Mouse (Mus musculus): ENCODE measurements around the gene Cd79a.
"Not testable (repeated sequence)": the region's sequence is repeated elsewhere in the genome, so short reads cannot be mapped to it uniquely, and the experiment has no call there.

The Cd79a gene

DNA sequence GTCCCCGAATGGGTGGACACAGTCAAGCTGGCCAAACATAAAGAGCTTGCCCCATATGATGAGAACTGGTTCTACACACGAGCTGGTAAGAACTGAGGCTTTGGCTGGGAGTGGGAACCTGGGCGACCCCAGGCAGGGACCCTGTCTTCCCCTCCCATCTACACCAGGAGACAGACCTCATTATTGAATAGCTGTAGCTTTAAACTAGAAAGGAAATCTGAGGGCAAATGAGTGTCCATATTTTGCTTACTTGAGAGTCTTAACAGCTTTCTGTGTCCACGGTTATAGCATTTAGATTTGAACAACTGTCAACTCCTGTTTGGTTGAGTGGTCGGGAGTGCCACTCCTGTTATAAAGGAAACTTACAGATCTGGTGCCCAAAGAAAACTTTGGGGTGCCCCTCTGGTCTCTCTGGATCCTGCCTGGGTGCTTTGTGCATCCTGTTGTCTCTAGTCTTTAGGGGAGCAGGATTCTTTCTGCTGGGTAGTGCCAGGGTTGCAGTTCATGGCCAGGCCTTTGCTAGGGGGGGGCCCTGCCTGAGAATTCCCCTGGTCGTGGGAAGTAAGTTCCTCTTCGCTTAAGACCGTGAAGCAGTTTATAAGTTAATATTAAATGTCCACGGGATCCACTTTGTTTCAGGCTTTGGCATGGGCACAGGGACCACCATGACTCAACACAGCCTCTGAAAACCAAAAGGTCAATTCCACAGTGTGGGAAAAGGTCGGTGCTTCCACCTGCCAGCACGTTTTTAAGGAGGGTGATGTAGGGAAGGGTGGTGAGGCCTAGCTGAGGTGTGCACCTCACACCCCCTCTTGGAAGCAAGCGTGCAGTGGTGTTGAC is 11.5 kb upstream of the Cd79a start:
- no peak for DNase-seq (ENCODE audit: low spot score in 2 of 2)

DNA sequence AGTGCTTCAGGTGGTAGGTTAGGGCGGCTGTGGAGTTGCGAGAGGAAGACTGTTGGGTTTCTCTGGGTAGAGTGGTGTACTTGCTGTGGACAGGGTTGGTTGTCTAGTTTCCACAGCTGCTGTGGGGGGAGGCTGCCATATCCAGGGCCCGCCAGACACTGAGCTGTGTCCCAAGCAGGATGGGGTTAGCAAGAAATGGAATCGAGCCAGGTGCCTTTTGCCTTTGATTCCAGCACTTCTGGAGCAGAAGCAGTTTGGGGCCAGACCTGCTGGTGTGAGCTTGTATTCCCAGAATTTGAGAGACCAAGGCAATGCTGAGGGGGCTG is 10.9 kb upstream of the Cd79a start:
- DNase-seq (ENCODE audit: low spot score in 2 of 2), result no peak

DNA sequence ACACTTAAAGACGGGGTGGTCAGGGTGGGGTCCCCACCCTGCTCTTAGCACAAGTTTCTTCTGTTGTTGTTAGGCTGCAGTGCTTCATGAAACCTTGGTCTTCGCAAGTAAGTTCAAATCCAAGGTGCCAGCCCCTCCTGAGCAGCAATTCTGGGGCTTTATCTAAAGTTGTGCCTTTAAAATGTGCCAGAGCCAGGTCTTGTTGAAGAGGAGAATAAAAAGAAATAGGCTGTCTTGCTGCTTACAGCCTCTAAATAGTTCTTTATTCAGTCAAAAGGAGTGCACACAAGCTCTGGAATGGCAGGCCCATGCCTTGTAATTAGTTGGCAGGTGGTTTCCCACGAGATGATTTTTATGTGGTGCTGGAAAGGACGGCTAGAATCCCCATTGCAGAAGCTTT is 10.1 kb upstream of the Cd79a start:
- no peak for DNase-seq (ENCODE audit: low spot score in 2 of 2)

DNA sequence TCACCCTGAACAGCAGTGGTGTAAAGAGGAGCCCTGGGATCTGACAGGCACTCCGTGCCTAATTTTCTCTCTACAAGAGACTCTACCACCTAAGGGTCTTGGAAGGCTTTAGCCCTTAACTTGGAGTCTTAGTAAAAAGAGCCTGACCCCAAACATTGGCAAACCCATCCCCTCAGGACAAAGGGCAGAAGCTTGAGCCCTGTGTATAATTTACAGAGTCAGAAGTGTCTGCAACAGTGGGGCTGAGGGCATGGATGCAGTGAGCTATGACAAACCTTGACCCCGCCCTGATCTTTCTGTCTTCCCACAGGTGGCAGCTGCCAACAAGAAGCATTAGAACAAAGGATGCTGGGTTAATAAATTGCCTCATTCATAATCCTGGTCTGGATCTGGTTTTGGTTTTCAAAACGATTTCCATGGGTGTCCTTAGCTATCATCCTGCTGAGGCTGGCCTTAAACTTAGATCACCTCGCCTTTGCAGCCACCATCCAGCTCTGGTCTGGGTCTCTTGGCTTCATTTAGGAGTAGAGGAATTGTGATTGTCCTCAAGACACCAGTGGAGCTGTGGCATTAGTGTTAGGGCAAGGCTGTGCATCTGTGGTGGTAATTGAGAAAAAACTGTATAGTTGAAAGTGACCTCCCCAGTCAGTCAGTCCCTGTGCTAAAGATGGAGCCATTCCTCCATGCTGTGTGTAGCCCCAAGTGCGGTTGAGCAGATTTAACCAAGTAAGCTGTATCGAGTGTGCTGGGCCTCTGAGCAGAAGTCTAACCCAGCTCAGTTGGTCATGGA is 7.6 kb upstream of the Cd79a start:
- no peak for DNase-seq (ENCODE audit: low spot score in 2 of 2)

DNA sequence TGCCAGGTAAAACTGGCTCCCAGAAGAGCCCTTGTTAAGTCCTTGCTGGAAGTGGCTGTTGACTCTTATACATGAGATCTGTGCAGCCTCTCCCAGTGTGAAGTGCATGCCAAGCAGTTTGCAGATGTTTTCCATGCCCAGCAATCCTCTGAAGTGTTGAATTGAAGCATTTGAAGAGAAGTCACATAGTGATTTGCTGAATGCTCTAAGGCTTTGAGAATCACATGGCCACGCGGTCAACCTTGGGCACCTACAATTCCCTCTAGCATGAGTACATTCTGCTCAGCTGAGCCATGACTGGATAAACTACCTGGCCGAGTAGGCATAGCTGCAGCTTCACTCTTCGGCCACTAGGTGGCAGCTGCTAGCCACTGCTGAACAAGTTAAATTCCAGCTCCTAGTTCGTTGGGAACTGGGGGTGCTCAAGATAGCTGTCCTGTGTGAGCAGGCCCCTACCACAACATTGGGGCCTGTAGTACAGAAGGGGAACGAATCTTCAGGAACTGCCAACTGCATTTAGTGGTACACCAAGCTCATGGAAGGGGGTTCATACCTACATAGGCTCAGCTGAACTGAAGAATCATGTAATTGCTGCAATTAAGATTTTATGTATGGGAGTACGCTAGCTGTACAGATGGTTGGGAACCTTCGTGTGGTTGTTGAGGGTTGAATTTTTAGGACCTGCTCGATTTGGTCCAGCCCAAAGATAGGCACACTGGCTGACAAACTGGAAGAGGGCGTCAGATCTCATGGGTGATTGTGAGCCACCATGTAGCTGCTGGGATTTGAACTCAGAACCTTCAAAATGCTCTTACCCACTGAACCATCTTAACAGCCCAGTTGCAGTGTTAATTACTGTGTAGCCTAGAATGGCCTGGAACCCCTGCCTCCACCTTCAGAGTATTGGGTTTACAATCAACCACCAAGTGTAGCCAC is 6.6 kb upstream of the Cd79a start:
- peak; percentile 51 to 66 for DNase-seq (ENCODE audit: low spot score in 2 of 2)

DNA sequence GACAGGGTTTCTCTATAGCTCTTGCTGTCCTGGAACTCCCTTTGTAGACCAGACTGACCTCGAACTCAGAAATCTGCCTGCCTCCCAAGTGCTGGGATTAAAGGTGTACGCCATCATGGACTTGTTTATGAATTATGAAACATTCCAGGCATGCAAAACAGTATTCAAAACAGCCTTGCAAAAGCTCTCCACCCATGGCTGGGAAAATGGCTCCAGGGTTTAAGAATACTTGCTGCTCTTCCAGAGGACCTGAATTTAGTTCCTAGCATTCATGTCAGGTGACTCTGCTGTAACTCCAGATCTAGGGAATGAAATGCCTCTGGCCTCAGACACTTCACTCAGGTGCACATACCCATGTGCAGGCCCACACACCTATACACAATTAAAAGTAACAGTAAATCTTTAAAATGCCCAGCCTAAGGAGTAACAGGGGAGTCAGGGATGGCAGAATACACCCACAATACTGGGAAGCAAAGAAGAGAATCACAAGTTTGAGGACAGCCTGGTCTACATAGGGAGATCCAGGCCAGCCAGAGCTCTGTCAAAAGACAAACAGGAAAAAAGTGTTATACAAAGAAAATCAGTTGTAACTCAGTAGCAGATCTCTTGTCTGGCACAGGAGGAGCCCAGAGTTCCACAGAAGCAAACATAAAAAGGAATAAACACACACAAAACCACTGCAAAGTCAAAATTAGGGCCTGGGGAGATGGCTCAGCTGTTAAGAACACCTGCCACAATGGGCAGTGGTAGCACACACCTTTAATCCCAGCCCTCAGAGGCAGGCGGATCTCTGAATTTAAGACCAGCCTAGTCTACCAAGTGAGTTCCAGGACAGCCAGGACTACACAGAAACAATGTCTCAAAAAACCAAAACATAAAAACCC is 5.7 kb upstream of the Cd79a start:
- DNase-seq (ENCODE audit: low spot score in 2 of 2), result no peak

DNA sequence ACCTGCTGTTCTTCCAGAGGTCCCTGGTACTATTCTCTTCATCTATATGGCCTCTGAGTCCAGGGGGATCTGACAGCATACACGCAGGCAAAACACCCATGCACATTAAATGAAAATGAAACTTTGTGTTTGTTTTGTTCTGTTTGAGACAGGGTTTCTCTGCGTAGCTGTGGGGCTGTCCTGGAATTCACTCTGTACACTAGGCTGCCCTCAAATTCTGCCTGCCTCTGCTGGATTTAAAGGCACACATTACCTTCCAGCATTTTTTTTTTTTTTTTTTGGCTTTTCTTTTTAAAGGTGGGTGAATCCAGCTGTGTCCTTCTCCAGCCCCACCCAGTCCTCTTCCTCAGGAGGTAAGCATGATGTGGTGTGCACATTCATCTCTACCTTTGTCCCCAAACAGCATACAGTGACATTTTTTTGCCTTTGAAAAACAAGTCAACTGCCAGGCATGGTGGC is 5.0 kb upstream of the Cd79a start:
- no peak for DNase-seq (ENCODE audit: low spot score in 2 of 2)

DNA sequence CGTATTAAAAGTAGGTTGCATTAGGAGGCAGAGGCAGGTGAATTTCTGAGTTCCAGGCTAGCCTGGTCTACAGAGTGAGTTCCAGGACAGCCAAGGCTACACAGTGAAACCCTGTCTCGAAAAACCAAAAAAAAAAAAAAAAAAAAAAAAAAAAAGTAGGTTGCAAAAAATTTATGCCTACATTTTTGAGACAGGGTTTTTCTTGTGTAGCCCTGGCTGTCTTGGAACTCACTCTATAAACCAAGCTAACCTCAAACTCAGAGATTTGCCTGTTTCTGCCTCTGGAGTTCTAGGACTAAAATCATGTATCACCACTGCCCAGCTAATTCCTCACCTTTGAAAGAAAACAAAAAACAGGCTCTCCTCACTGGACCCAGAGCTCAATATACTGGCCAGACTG is 1.4 kb upstream of the Cd79a start:
- not testable (repeated sequence) for DNase-seq (ENCODE audit: low spot score in 2 of 2)

DNA sequence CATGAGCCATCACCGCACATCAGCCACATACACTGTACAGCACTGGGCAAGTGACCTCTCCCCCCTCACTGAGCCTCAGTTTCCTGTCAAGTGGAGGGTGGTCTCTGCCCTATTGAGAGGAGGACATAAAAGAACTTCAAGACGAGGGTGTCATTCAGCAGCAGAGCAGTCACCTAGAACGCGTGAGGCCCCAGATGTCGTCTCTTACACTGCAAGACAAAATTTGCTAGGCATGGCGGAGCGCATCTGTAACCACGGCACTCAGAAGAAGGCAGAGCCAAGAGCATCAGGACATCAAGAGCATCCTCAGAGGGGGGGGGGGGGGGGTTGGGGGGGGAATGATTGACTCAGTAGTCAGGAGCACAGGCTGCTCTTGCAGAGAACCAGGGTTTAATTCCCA is 912 bp upstream of the Cd79a start:
- no peak for DNase-seq (ENCODE audit: low spot score in 2 of 2)

DNA sequence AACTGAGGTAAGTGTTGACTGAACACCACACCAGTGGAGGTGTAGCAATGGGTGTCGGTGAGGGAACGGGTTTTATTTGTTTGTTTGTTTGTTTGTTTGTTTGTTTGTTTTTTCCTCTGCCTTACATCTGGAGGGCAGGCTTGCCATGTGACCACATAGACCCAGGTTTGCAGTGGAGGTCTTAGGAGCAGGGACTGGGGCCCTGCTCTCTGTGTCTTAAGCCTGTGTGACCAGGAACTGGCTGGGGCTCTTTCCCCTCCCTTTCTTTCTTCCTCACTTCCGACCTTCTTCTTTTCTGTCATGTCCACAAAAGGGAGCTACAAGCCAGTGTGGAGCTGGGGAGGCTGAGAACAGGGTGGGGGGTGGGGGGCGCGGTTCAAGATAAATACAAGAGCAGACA is 778 bp downstream of the Cd79a start:
- no peak for DNase-seq (ENCODE audit: low spot score in 2 of 2)

DNA sequence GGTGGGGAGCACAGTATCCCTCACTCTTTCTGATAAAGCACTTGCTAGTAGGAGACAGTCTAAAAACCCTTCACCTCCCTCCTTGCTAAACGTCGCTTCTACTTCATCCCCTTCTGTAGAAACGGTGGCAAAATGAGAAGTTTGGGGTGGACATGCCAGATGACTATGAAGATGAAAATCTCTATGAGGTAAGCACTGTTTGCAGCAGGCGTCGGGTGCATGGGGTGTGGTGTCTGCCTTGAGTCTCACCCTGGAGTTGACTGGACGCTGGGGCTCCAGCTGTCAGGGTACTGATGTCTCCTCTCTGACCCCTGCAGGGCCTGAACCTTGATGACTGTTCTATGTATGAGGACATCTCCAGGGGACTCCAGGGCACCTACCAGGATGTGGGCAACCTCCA is 3.9 kb downstream of the Cd79a start:
- DNase-seq (ENCODE audit: low spot score in 2 of 2), result no peak

DNA sequence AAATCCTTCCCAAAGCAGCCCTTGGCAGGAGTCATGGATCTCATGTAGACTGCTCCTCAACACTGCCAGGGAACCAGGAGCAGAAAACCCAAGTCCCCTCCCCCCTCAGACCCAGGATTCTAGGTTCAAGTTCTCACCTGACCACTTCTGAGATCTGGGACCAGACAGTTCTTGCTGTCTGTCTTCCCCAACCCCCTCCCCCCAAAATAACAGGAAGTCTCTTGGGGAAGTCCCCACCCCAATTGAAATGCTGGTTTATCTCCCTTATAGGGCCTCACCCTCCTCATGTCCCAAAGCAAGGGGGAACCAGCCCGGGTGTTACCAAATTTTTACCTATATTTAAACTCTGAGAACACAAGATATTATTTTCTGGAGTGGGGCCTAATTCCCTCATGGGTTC is 4.7 kb downstream of the Cd79a start:
- DNase-seq (ENCODE audit: low spot score in 2 of 2), result no peak

DNA sequence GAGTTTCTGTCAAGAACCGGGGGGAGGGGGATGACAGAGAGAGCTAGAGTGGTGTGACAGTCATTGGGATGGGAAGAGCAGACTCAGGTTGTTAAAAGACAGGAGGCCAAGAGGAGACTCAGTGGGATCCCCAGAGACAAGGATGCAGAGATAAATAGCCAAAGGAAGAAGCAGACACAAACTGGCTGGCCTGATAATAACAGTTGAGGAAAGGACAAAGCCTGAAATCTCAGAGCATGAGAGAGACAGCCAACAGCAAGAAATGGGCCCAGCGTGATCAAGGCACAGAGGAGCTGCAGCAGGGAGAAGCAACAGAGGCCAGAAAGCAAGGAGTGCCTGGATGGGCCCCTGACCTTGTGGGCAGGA is 5.1 kb downstream of the Cd79a start:
- no peak for DNase-seq (ENCODE audit: low spot score in 2 of 2)

DNA sequence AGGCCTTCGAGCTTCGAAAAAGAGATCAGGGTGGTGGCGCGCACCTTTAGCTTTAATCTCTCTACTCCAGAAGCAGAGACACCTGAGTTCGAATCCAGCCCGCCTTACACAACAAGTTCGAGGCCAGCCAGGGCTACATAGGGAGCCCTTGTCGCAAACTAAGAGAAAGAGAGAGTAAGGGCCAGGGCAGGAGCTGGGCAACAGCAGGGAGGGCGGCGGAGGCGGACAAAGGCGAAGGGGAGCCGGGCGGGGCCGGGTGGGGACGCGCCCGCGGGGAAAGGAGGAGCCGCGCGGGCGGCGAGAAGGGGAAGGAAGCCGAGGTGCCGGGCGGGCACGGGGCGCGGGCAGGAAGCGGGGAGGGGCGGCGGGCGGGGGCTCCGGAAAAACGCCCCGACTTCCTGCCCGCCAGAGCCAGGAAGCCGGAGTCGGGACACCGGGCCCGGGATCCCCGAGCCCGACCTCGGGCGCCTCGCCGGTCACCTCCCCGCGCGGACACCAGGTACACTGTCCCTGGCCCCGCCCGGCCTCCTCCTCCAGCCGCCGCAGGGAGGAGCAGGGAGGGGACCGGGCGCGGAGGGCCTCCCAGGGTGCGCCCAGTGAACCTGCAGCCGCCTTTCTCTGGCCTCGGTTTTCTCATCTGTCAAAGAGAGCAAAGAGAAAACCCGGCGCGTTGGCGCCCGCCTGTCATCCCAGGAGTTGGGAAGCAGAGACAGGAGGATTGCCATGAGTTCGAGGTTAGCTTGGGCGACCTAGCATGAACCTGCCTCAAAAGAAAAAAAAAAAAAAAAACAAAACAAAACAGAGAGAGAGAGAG is 5.7 kb downstream of the Cd79a start, which contains the start of gene Arhgef1:
Arhgef1 (plus strand) TSS at position 283 of the 814 bp plus-strand sequence.
- DNase-seq (ENCODE audit: low spot score in 2 of 2), result peak; percentile 66 to 72

DNA sequence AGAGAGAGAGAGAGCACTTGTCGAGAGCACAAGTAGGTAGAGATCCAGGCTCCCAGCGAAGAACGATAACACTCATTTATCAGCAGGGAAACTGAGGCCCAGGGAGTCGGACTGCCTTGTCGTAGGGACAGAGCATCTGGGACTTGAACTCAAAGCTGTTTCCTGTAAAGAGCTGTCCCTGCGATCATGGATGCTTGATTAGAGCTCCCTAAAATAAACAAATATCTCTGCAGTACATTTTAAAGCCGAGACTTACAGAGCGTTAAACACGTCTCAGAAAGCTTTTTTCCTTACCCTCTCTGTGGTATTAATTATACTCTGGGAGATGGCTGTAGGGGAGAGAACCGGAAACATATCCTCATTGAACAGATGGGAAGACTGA is 6.3 kb downstream of the Cd79a start:
- no peak for DNase-seq (ENCODE audit: low spot score in 2 of 2)

DNA sequence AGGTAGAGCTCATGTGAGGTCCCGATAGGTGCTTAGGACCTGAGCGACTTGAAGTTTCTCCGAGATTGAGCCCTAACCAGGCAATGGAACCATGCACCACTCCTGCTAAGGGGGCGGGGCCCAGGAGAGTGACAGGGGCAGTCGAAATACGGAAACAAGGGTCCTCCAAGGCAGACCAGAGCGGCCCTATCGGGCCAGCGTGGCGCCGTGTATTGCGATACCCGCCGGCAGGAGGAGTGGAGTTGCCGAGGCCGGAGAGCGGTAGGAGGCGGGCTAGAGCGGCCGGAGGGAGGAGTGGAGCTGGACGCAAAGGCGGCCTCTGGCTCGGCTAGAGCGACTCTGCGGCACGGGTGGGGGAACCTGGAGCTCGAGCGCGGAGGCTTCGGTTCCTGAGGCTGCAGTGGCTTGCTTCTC is 6.9 kb downstream of the Cd79a start:
- DNase-seq (ENCODE audit: low spot score in 2 of 2), result peak; percentile 95 to 96

DNA sequence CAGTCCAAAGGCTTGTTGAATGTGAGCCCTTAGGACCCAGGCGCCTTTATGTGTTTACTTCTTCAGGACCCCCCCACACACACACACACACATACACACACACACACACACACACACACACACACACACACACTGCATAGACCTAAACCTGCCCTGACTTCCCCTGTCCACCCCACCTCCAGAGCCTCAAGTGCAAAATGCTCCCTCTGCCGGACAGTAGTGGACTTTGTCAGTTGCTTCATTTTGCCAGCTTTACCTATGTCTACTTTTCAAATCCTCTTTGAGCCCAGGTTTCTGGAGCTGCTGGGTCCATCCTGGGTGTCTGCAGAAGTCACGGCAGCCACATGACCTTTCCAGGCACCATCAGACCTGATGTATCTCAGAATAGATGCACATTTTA is 7.8 kb downstream of the Cd79a start:
- peak; percentile 56 to 75 for DNase-seq (ENCODE audit: low spot score in 2 of 2)

DNA sequence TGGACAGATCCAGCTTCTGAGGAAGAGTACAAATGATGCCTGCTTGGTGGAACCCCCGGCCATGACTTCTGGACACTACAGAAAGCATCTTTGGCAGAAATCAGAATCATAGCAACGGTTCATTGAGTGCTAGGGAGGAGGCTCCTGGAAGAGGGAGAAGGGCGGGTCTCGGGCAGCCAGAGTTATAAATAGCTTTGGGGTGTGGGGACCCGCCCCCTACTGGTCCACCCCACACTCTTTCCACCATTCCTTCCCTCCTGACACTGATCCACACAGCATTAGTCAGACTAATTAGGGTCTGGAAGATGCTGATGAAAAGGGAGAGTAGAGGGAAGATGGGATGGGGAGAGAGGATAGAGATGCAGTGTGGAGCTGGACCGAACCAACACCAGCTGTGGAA is 9.4 kb downstream of the Cd79a start:
- no peak for DNase-seq (ENCODE audit: low spot score in 2 of 2)

DNA sequence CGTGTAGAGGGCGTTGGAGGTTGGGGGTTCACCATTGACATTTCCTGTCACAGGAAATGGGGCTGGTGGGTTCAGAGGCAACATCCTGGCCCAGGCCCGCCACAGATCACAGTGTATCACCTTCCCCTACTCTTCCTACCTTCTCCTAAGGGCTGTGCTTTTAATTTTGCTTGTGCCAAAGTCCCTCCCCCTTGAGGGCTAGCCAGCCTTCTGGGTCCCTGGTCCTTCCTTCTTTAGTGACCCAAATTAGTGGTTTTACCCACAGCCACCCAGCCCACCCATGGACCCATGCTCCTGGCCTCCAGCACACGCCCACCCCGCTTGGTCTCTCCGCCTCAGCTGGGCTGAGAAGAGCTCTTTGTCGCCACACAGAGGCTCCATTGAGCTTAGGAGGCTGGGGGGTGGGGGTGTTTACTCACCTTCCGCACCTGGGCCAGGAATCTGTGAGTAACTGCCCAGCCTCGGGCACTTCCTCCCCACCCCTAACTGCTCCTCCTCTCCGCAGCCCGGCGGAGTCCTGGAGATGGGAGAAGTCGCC is 10.1 kb downstream of the Cd79a start:
- peak in 1 of 2 experiments; percentile 36 for DNase-seq (ENCODE audit: low spot score in 2 of 2)

DNA sequence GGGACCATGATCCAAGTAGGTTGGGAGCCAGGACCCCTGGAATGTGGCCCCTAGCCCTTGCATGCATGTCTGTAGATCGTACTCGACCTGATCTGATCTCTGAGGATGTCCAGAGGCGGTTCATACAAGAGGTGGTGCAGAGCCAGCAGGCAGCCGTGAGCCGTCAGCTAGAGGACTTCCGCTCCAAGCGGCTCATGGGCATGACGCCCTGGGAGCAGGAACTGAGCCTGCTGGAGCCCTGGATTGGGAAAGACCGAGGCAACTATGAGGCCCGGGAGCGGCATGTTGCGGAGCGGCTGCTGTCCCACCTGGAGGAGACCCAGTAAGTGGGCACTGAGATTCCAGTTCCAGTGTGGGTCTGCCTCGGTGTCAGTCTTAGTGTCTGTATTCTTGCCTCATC is 15.3 kb downstream of the Cd79a start:
- no peak for DNase-seq (ENCODE audit: low spot score in 2 of 2)
